ENCODE assay signal across 34 mouse cellular contexts in the genomic region with DNA sequence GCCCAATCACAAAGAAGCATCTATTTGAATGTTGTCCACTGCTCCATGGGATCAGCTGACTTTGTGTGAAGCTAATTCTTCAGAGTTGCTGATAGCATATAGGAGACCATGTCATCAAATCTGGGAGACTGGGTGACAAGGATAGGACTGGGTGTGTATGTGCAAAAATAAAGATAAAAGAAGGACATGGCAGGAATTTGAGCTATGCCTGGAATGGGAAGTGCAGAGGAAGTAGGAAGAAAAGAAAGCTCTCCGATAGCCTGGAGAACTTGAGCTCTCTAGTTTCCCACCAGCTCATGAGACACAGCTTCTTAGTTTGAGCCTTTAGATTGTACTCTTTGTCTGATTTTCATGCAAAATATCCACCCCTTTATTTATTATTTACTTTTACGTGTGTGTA. TPM values are rescaled to one million over a fixed set of nuclear protein-coding genes. Genes with fewer than 3 reads are reported as not detected.
DNase-seq lines count a peak whose midpoint lies in the region; ATAC-seq and TF ChIP-seq lines count a peak whose summit lies in the region.
"Had no signal": no experiment of that assay in that cellular context is flagged by ENCODE, and none has a peak within 500 bp of the region (broad histone marks: within the 10 kb centered on the region; RNA-seq: fewer than 3 reads in every experiment).

No protein-coding gene starts in this region.

- no peak for ATAC-seq in heart, postnatal 0 days (ENCODE audit: insufficient read depth, low read depth)
- ATAC-seq in lung, postnatal 0 days: no peak
- no peak for ATAC-seq in hindbrain, embryonic 16.5 days
- ATAC-seq: activated CD4-positive, CD25-positive, alpha-beta regulatory T cell, adult 4 months; CD4-positive, CD25-positive, alpha-beta regulatory T cell, adult 4 months; forebrain, embryonic 15.5 days; hindbrain, postnatal 0 days; inflammation-experienced regulatory T-cells, adult 6 months; intestine, embryonic 16.5 days; Patski had no signal

- WGBS in heart, postnatal 0 days: 44% methylated on average over 2 of the region's 2 CpGs
- WGBS in lung, postnatal 0 days: 51% methylated on average over 2 of the region's 2 CpGs
- 76% methylated on average over 2 of the region's 2 CpGs for WGBS in hindbrain, embryonic 16.5 days

- TF ChIP-seq CTCF in heart, postnatal 0 days (IDR thresholded peaks at IDR 0.05; ENCODE audit: low read depth): no peak
- TF ChIP-seq CTCF in lung, postnatal 0 days (IDR thresholded peaks at IDR 0.05): no peak

- no peaks in the 10 kb centered on the region for H3K36me3 ChIP-seq in heart, postnatal 0 days (replicated peaks; ENCODE audit: control insufficient read depth, insufficient read depth, low read length)
- H3K36me3 ChIP-seq in lung, postnatal 0 days (ENCODE audit: insufficient read depth, low read length): no peaks in the 10 kb centered on the region
- no peaks in the 10 kb centered on the region for H3K36me3 ChIP-seq in hindbrain, embryonic 16.5 days (ENCODE audit: control insufficient read depth, insufficient read depth, low read length)
- H3K36me3 ChIP-seq: embryonic facial prominence, embryonic 10.5 days; embryonic facial prominence, embryonic 13.5 days; forebrain, embryonic 12.5 days; forebrain, embryonic 15.5 days; heart, embryonic 12.5 days; hindbrain, embryonic 10.5 days; hindbrain, embryonic 13.5 days had no signal

- H3K9me3 ChIP-seq in heart, postnatal 0 days (replicated peaks; ENCODE audit: control insufficient read depth, low read length): no peaks in the 10 kb centered on the region
- no peaks in the 10 kb centered on the region for H3K9me3 ChIP-seq in lung, postnatal 0 days (ENCODE audit: low read length)
- no peaks in the 10 kb centered on the region for H3K9me3 ChIP-seq in hindbrain, embryonic 16.5 days (ENCODE audit: control insufficient read depth, low read length)
- H3K9me3 ChIP-seq: embryonic facial prominence, embryonic 10.5 days; embryonic facial prominence, embryonic 13.5 days; forebrain, embryonic 12.5 days; forebrain, embryonic 15.5 days; heart, embryonic 12.5 days; hindbrain, embryonic 10.5 days; hindbrain, embryonic 13.5 days had no signal

- DNase-seq in heart, postnatal 0 days (ENCODE audit: low spot score): no peak
- DNase-seq in heart, adult 11 months: no peak
- no peak for DNase-seq in lung, postnatal 0 days (ENCODE audit: low spot score)
- no peak for DNase-seq in lung, postnatal 10 days
- peak; percentile 64 for DNase-seq in R1 (ENCODE audit: low read depth, low spot score)
- DNase-seq: adrenal gland, adult 8-10 months; adrenal gland, postnatal 25 days; cerebellum, adult 11-12 months; cerebellum, adult 8-10 months; cerebellum, postnatal 10 days; cerebellum, postnatal 36 days; embryo, embryonic 11 days; gastrocnemius, postnatal 25 days; heart, adult 2 months; heart, postnatal 10 days; heart, postnatal 36 days had no signal

- no peak overlapping the region for H3K4me2 ChIP-seq in heart, postnatal 0 days (ENCODE audit: low read depth, low read length)
- H3K4me2 ChIP-seq in lung, postnatal 0 days (replicated peaks; ENCODE audit: low read depth, low read length): no peak overlapping the region
- H3K4me2 ChIP-seq in hindbrain, embryonic 16.5 days (ENCODE audit: low read length): no peak overlapping the region
- H3K4me2 ChIP-seq: embryonic facial prominence, embryonic 13.5 days; forebrain, embryonic 12.5 days; forebrain, embryonic 15.5 days; heart, embryonic 12.5 days; hindbrain, embryonic 13.5 days had no signal

- no peak overlapping the region for H3K4me3 ChIP-seq in heart, postnatal 0 days (ENCODE audit: low read depth, low read length)
- no peak overlapping the region for H3K4me3 ChIP-seq in lung, postnatal 0 days (ENCODE audit: low read depth, low read length)
- no peak overlapping the region for H3K4me3 ChIP-seq in hindbrain, embryonic 16.5 days (ENCODE audit: low read length)
- H3K4me3 ChIP-seq: embryonic facial prominence, embryonic 10.5 days; embryonic facial prominence, embryonic 13.5 days; erythroblast, embryonic 14.5 days; forebrain, embryonic 12.5 days; forebrain, embryonic 15.5 days; heart, adult 2 months; heart, embryonic 12.5 days; hindbrain, embryonic 10.5 days; hindbrain, embryonic 13.5 days had no signal

- 0 out of 2 replicates have a peak, but pooled peaks cover 3% of the 10 kb centered on the region for H3K27me3 ChIP-seq in heart, postnatal 0 days (ENCODE audit: control insufficient read depth, insufficient read depth, low read length)
- no peaks in the 10 kb centered on the region for H3K27me3 ChIP-seq in lung, postnatal 0 days (replicated peaks; ENCODE audit: insufficient read depth, low read length)
- H3K27me3 ChIP-seq in hindbrain, embryonic 16.5 days (replicated peaks; ENCODE audit: control insufficient read depth, insufficient read depth, low read length): peaks cover 4% of the 10 kb centered on the region; the same call in 1 of the 2 replicates
- H3K27me3 ChIP-seq: heart, embryonic 12.5 days had no signal

- no peaks in the 10 kb centered on the region for H3K4me1 ChIP-seq in heart, postnatal 0 days (ENCODE audit: control insufficient read depth, insufficient read depth)
- no peaks in the 10 kb centered on the region for H3K4me1 ChIP-seq in lung, postnatal 0 days (ENCODE audit: insufficient read depth, low read depth, low read length)
- H3K4me1 ChIP-seq in hindbrain, embryonic 16.5 days (ENCODE audit: control insufficient read depth, insufficient read depth, low read depth, low read length): no peaks in the 10 kb centered on the region
- H3K4me1 ChIP-seq: embryonic facial prominence, embryonic 10.5 days; embryonic facial prominence, embryonic 13.5 days; forebrain, embryonic 12.5 days; forebrain, embryonic 15.5 days; hindbrain, embryonic 10.5 days; hindbrain, embryonic 13.5 days had no signal

- no peak overlapping the region for H3K9ac ChIP-seq in heart, postnatal 0 days (replicated peaks; ENCODE audit: low read depth, low read length)
- H3K9ac ChIP-seq in lung, postnatal 0 days (replicated peaks; ENCODE audit: low read depth): no peak overlapping the region
- no peak overlapping the region for H3K9ac ChIP-seq in hindbrain, embryonic 16.5 days (ENCODE audit: low read depth, low read length)
- H3K9ac ChIP-seq: embryonic facial prominence, embryonic 13.5 days; forebrain, embryonic 12.5 days; forebrain, embryonic 15.5 days; heart, embryonic 12.5 days; hindbrain, embryonic 13.5 days had no signal

- TF ChIP-seq EP300 in heart, postnatal 0 days (IDR thresholded peaks at IDR 0.05; ENCODE audit: low read depth): no peak
- no peak for TF ChIP-seq EP300 in lung, postnatal 0 days (IDR thresholded peaks at IDR 0.05)

- 0 out of 2 replicates have a peak overlapping the region, but pooled peaks have one; percentile 34 for H3K27ac ChIP-seq in heart, postnatal 0 days (ENCODE audit: low read depth)
- H3K27ac ChIP-seq in lung, postnatal 0 days (ENCODE audit: low read length): peak overlapping the region; percentile 43; the same call in 1 of the 2 replicates
- no peak overlapping the region for H3K27ac ChIP-seq in hindbrain, embryonic 16.5 days (ENCODE audit: low read depth, low read length)
- H3K27ac ChIP-seq: embryonic facial prominence, embryonic 10.5 days; embryonic facial prominence, embryonic 13.5 days; forebrain, embryonic 12.5 days; forebrain, embryonic 15.5 days; heart, adult 2 months; hindbrain, embryonic 10.5 days; hindbrain, embryonic 13.5 days; hindbrain, postnatal 0 days had no signal

RNA-seq across cellular contexts. Expression of a gene that starts 6.9 kb away (rescaled TPM):
- total RNA-seq in heart, postnatal 0 days (2014; rRNA removed; ENCODE audit: low replicate concordance): not detected in 2 replicates
- 0.12 TPM in 2 replicates for polyA plus RNA-seq in heart, postnatal 0 days (2015; fragmentation: Nextera tagmentation; extraction: Ambion mirVana)
- polyA plus RNA-seq in lung, postnatal 0 days (2015; fragmentation: Nextera tagmentation; extraction: Ambion mirVana): 0.08 and 0.12 TPM in 2 replicates
- 0.26 and 0.34 TPM in 2 replicates for polyA plus RNA-seq in hindbrain, embryonic 16.5 days (2015; fragmentation: Nextera tagmentation; extraction: Ambion mirVana)
- total RNA-seq: adrenal gland, postnatal 25 days; gastrocnemius, adult 8-10 months; gastrocnemius, postnatal 25 days; heart, adult 2 months; heart, postnatal 10 days; heart, postnatal 36 days had no signal
- polyA plus RNA-seq: activated CD4-positive, CD25-positive, alpha-beta regulatory T cell, adult 4 months; C2C12; CD4-positive, CD25-positive, alpha-beta regulatory T cell, adult 4 months; erythroblast, embryonic 14.5 days; gonadal fat pad, adult 2 months; heart, adult 2 months; heart, embryonic 12.5 days; hindbrain, embryonic 13.5 days; inflammation-experienced regulatory T-cells, adult 6 months; intestine, embryonic 16.5 days; Patski had no signal

RNA-seq across cellular contexts. Expression of a gene that starts 19.3 kb away (rescaled TPM):
- 13.5 and 17.1 TPM in 2 replicates for total RNA-seq in heart, postnatal 0 days (2014; rRNA removed; ENCODE audit: low replicate concordance)
- 1.5 and 2.0 TPM in 2 replicates for polyA plus RNA-seq in heart, postnatal 0 days (2015; fragmentation: Nextera tagmentation; extraction: Ambion mirVana)
- 5.0 and 5.8 TPM in 2 replicates for polyA plus RNA-seq in lung, postnatal 0 days (2015; fragmentation: Nextera tagmentation; extraction: Ambion mirVana)
- polyA plus RNA-seq in hindbrain, embryonic 16.5 days (2015; fragmentation: Nextera tagmentation; extraction: Ambion mirVana): 155 and 158 TPM in 2 replicates
- polyA plus RNA-seq: activated CD4-positive, CD25-positive, alpha-beta regulatory T cell, adult 4 months; CD4-positive, CD25-positive, alpha-beta regulatory T cell, adult 4 months; erythroblast, embryonic 14.5 days; inflammation-experienced regulatory T-cells, adult 6 months had no signal

Comparison
In these comparisons a context has a peak if more than half of its experiments do, and no peak if none do; other contexts are left out.
1. RNA of a gene that starts 19.3 kb away (polyA plus RNA-seq): 155 to 158 TPM in hindbrain, embryonic 16.5 days; 5.0 to 5.8 TPM in lung, postnatal 0 days and 1.5 to 2.0 TPM in heart, postnatal 0 days; every median in the first group is over 10 times any median in the second.